Mouse (Mus musculus) liver, embryonic 14.5 days (tissue): Measurements from ENCODE around the gene Cfl1.

Source experiments
- CTCF ChIP-seq: IDR thresholded peaks from 2 replicates; pipeline ENCODE4 v1.5.1; 2016; ENCODE audit warnings: antibody characterized with exemption, low read depth, control low read depth
- EP300 ChIP-seq: IDR thresholded peaks from 2 replicates; pipeline ENCODE4 v1.6.1; 2016; ENCODE audit warnings: antibody characterized with exemption, low read depth

- TF ChIP-seq CTCF (no peak), EP300 (no peak)
These were observed 22.7 kb downstream of the Cfl1 start for GRCm38 (mm10) chr19:5513005-5513349.
